Mouse (Mus musculus): ENCODE results near the gene Slc35c2.

Slc35c2 gene

DNA sequence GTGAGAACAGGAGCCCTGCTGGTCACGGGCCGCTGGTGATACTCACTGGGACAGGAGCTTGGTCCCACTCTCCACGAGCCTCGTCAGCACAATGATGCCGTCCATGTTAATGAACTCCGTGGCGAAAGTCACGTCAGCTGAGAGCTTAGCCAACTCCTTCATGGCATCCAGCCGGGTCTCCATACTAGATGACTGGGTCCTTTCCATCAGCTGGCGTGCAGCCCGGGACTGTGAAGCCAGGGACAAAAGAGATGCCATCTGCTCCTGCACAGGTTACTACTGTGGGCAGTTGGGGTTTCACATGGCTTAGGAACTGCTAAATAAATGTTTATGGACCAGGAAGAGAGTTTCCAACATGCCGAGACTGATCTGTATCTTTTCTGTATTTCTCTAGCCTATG is 23.9 kb upstream of the Slc35c2 start:
- DNase-seq, result peak; percentile 98

- peak; percentile 75 for DNase-seq
Observed at GRCm38 (mm10) chr2:165310818-165311425, 23.3 kb upstream of the Slc35c2 start.

DNA sequence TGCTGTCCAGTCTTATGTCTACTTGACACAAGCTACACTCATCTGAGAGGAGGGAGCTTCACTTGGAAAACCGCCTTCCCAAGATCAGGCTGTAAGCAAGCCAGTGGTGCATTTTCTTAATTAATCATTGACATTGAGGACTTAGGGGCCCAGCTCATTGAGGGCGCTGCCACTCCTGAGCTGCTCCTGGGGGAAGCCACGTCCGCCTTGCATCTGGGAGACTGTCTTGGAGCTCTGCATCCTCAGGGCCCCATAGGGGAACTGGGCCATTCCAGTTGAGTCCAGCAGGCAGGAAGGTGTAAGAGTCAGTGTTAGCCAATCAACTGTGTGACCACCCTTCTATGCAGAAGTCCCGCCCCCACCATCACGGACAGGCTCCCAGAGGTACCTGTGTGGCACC is 20.1 kb upstream of the Slc35c2 start:
- no peak for DNase-seq

DNA sequence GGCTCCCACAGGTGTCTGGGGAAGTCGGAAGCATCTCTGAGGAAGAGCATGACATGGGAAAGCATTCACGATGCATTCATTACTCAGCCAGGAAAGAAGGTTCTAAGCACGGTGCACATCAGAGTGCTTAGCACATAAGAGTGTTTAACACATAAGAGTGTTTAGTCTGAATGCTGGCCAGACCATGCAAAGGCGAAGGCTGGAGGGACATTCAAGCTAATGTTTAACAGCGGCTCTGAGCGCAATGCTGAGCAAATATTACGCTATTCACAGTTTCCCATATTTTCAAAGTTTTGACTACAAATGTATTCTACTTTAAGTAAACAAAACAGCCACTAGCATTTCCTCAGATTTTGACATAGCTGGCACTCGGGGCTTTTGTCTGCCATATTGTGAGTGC is 17.8 kb upstream of the Slc35c2 start:
- DNase-seq, result no peak

GRCm38 (mm10) chr2:165304819-165305218 is 17.1 kb upstream of the Slc35c2 start:
- no peak for DNase-seq

DNA sequence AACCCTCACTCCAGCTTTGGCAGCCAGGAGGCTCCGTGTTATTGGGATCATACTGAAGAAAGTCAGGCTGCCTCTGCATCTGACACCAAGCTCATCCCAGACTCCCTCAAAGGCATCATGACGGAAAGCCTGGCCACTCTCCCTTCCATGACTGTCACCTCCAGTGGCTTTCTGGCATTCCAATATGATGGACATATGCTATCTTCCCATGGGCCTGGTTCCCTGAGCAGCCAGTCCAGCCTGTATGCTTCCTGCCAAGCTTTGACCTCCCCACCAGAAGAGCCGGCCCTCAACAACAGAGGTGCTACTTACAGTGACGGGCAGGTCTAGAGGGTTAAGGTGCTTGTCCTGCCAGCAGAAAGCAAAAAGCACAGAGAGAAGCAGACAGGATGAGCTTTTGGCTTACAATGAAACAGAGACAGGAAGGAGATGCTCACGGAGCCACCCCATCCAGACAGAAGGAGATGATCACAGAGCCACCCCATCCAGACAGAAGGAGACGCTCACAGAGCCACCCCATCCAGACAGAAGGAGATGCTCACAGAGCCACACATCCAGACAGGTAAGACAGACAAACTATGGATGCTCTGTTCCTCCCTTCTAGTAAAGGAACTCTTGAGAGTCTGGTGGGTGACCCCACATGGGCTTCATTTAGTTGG is 15.8 kb upstream of the Slc35c2 start:
- DNase-seq, result peak; percentile 76

GRCm38 (mm10) chr2:165301409-165301808 is 13.7 kb upstream of the Slc35c2 start:
- DNase-seq, result no peak

GRCm38 (mm10) chr2:165300885-165301284 is 13.2 kb upstream of the Slc35c2 start:
- no peak for DNase-seq

- peak; percentile 69 for DNase-seq
Observed at GRCm38 (mm10) chr2:165300424-165300823, 12.8 kb upstream of the Slc35c2 start.

DNA sequence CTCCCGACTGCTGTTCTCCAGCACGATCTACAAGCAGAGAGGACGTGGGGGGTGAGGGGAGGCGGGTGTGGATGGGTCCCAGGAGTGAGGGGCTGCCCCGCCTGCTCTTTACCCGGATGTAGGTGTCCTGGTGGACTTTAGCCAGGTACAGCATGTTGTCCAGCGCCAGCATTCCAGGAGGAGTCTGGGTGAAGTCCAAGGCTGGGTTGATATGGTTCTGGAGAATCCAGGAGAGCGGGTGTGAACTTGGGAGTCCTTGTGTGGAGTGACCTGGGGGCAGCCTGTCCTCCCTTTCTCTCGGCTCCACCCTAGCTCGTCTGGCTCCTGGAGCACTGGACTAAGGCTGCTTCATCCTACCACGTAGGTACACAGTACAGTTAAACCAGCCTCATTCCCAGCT is 9.8 kb upstream of the Slc35c2 start:
- no peak for DNase-seq

DNA sequence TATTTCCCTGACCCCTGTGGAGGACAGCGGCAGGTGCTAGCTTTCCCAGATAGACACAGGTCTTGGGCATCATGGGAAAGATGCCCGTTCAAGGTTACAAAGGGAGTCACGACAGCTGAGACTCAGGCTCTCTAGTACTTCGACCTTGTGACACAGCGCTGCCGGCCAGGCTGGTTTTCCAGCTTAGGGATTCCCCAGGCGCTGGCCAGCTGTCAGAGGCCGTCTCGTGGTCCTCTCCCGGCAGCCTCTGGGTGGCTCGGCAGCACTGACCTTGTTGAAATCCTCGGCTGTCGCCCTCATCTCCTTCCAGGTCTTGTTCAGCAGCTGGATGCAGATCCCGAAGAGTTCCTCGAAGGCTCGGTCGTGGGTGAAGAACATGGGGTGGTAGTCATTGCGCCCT is 8.9 kb upstream of the Slc35c2 start:
- no peak for DNase-seq

GRCm38 (mm10) chr2:165288315-165289031 is 804 bp upstream of the Slc35c2 start:
- peak; percentile 95 for DNase-seq

GRCm38 (mm10) chr2:165286361-165287201 is 1.1 kb downstream of the Slc35c2 start:
- peak; percentile 63 for DNase-seq

DNA sequence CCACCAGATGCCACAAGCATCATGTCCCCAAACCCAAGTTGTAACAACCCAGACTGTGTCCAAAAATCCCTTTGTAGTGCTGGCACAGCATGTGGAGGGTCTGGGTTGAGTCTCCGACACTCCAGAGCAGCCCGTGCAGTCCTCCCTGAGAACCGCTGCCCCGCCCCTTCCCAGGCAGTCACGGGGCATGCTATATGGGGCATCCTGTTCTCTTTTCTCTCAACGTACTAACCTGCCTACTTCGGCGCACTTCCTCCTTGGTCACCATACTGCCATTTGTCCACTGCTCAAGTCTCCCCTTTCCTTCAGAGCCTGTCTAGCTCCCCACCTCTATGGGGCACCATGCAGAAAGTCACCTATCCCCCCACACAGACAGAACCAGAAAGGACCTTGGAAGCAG is 2.0 kb downstream of the Slc35c2 start:
- DNase-seq, result no peak

- DNase-seq, result no peak
Observed at GRCm38 (mm10) chr2:165285034-165285433, 2.6 kb downstream of the Slc35c2 start.

GRCm38 (mm10) chr2:165284377-165284776 is 3.3 kb downstream of the Slc35c2 start:
- DNase-seq, result peak; percentile 38

- no peak for DNase-seq
Observed at GRCm38 (mm10) chr2:165283644-165284043, 4.0 kb downstream of the Slc35c2 start.

DNA sequence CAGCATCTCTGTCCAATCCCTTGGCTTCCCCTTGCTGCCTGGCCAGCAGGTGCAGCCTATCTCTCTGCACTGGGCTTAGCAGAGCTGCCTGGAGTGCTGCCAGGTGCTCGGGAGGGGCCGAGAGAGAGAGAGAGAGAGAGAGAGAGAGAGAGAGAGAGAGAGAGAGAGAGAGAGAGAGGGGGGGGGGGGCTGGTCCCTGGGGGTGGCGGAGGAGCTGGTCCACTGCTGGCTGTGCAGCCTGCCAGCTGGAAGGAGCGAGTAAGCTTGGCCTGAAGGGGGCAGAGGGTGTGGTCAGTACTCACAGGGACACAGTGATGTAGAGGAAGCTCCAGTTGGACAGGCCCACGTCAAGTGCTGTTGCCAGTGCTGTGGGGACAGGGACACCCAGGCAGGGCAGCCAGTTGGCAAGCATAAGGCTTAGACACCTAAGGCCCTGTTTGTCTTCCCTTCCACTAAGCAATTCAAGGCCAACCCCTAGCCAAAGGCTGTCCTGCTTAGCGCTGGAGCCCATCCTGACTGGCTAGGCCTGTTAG is 5.8 kb downstream of the Slc35c2 start:
- peak; percentile 83 for DNase-seq

- DNase-seq, result no peak
Observed at GRCm38 (mm10) chr2:165279351-165279750, 8.3 kb downstream of the Slc35c2 start.

GRCm38 (mm10) chr2:165277188-165277740 is 10.4 kb downstream of the Slc35c2 start:
- peak; percentile 62 for DNase-seq

DNA sequence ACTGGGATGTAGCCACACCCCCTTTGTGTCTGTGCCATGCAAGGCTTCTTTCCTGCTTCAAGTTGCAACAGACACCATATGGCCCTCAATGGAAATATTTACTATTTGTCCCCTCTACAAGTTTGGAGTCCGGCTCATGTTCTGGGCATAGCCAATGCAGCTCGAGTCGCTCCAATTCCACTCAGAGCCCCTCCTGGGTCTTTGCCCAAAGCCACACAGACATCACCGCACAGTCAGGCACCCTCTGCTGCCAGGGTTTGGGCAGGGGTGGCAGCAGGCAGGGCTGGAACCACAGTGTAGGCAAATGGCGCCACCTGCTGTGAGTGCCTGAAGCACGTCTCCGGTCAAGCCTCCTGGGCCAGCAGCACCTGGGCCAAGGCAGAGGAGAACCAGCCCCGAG is 11.8 kb downstream of the Slc35c2 start:
- peak; percentile 91 for DNase-seq

- peak; percentile 71 for DNase-seq
Observed at GRCm38 (mm10) chr2:165275124-165275640, 12.5 kb downstream of the Slc35c2 start.
